In the genomic region with DNA sequence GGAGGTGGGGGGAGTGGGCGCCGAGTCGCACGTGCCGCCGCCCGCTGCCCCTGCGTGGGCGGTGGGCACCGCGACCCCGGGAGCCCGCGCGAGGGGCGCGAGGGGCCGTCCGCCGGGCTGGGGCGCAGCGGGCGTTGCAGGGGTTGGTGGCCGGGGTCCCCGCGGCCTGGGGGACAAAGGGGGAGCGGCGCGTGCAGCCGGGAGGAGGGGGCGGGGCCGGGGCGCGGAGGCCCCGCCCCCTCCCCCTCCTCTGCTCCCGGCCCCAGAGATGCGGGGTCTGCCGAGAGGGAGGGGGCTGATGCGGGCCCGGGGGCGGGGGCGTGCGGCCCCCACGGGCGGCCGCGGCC, we compare ENCODE assay signal across 8 mouse cellular contexts. TPM values are rescaled to one million over a fixed set of nuclear protein-coding genes. Genes with fewer than 3 reads are reported as not detected.
DNase-seq lines count a peak whose midpoint lies in the region; ATAC-seq and TF ChIP-seq lines count a peak whose summit lies in the region.

No protein-coding gene starts in this region.

- H3K27me3 ChIP-seq in heart, adult 2 months (ENCODE audit: control insufficient read depth, insufficient read depth, low read length): no peaks in the 10 kb centered on the region
- no peaks in the 10 kb centered on the region for H3K27me3 ChIP-seq in CH12.LX (replicated peaks)
- no peaks in the 10 kb centered on the region for H3K27me3 ChIP-seq in embryonic facial prominence, embryonic 13.5 days
- H3K27me3 ChIP-seq in neural tube, embryonic 15.5 days (replicated peaks): no peaks in the 10 kb centered on the region

- H3K9me3 ChIP-seq in CH12.LX (replicated peaks; ENCODE audit: low read length): peaks cover 5% of the 10 kb centered on the region
- H3K9me3 ChIP-seq in embryonic facial prominence, embryonic 13.5 days: peaks cover 3% of the 10 kb centered on the region; the same call in 1 of the 2 replicates
- H3K9me3 ChIP-seq in neural tube, embryonic 15.5 days (replicated peaks): no peaks in the 10 kb centered on the region

- H3K27ac ChIP-seq in heart, adult 2 months: peak overlapping the region; percentile 99
- peak overlapping the region; percentile 89; the same call in 1 of the 2 replicates for H3K27ac ChIP-seq in CH12.LX (ENCODE audit: insufficient read depth, low read depth)
- H3K27ac ChIP-seq in embryonic facial prominence, embryonic 13.5 days: peak overlapping the region; percentile 96
- peak overlapping the region; percentile 97 for H3K27ac ChIP-seq in neural tube, embryonic 15.5 days (replicated peaks)

- no peaks in the 10 kb centered on the region for H3K36me3 ChIP-seq in heart, adult 2 months (ENCODE audit: control insufficient read depth, insufficient read depth, low read length)
- peaks cover 17 to 40% of the 10 kb centered on the region in 2 experiments for H3K36me3 ChIP-seq in CH12.LX (replicated peaks in 1 of 2; ENCODE audit: control insufficient read depth in 1 of 2, insufficient read depth in 1 of 2, low read length in 1 of 2)
- peaks cover 33% of the 10 kb centered on the region for H3K36me3 ChIP-seq in embryonic facial prominence, embryonic 13.5 days
- peaks cover 17% of the 10 kb centered on the region for H3K36me3 ChIP-seq in neural tube, embryonic 15.5 days

- no peak for DNase-seq in heart, adult 2 months
- no peak for DNase-seq in heart, postnatal 4 days
- DNase-seq in CH12.LX (ENCODE audit: extremely low read depth) (no peak), MN1 (ENCODE audit: low spot score) (no peak)
- peak; percentile 62 to 72 for DNase-seq in kidney, postnatal 4 days
- no peak for DNase-seq in spleen, adult 12 weeks (ENCODE audit: low spot score)

- no peak for TF ChIP-seq RAD21 in CH12.LX (IDR thresholded peaks at IDR 0.05; ENCODE audit: low read depth, low read length)

- in situ Hi-C loops in CH12.LX (cut with MboI; ENCODE audit: low pct_ligation_motif_present, low pct_unique_long_range_greater_than_20kb, low sequenced_read_pairs): no loop called here

- ATAC-seq in embryonic facial prominence, embryonic 13.5 days (ENCODE audit: insufficient number of reproducible peaks, insufficient read depth, low FRiP score, low TSS enrichment, low read depth): 0 out of 2 replicates have a peak, but pooled peaks have one; percentile 2
- peak; percentile 12; the same call in 1 of the 2 replicates for ATAC-seq in neural tube, embryonic 15.5 days (ENCODE audit: low FRiP score)

- no peaks in the 10 kb centered on the region for H3K79me2 ChIP-seq in heart, adult 2 months (replicated peaks; ENCODE audit: control insufficient read depth, insufficient read depth, low read length)
- H3K79me2 ChIP-seq in CH12.LX (replicated peaks; ENCODE audit: control insufficient read depth, extremely low read depth, insufficient read depth, poor library complexity, severe bottlenecking): peaks cover 17% of the 10 kb centered on the region

- TF ChIP-seq POLR2A in heart, adult 2 months (IDR thresholded peaks at IDR 0.05; ENCODE audit: insufficient read depth, low read depth, low read length): no peak
- no peak for TF ChIP-seq POLR2A in CH12.LX (IDR thresholded peaks at IDR 0.05; ENCODE audit: low read depth, low read length)

- intact Hi-C loops in heart, adult 2 months (cut with DNase I): no loop called here

- dilution Hi-C loops in CH12.LX (cut with MboI; ENCODE audit: extremely low pct_ligation_motif_present, extremely low pct_unique_long_range_greater_than_20kb, low sequenced_read_pairs): no loop called here

- under 1% methylated on average over 27 of the region's 47 CpGs for WGBS in heart, adult 2 months
- 1% methylated on average over 15 of the region's 47 CpGs for WGBS in embryonic facial prominence, embryonic 13.5 days
- WGBS in neural tube, embryonic 15.5 days: no CpG with 5 or more reads among the region's 47 CpGs

- peak overlapping the region; percentile 18; the same call in 1 of the 2 replicates for H3K4me2 ChIP-seq in CH12.LX (ENCODE audit: insufficient read depth, low read depth, poor library complexity, severe bottlenecking)
- H3K4me2 ChIP-seq in embryonic facial prominence, embryonic 13.5 days: peak overlapping the region; percentile 88
- peak overlapping the region; percentile 98 for H3K4me2 ChIP-seq in neural tube, embryonic 15.5 days

- no peak for TF ChIP-seq EP300 in heart, adult 2 months (IDR thresholded peaks at IDR 0.05; ENCODE audit: insufficient read depth, low read depth, low read length)
- no peak for TF ChIP-seq EP300 in CH12.LX (IDR thresholded peaks at IDR 0.05; ENCODE audit: low read length)

- peak overlapping the region; percentile 80 for H3K4me3 ChIP-seq in heart, adult 2 months
- peak overlapping the region; percentile 91 to 93 (median 92) for H3K4me3 ChIP-seq in CH12.LX (replicated peaks in 1 of 3; ENCODE audit: low read depth in 2 of 3, low read length in 2 of 3, poor library complexity in 1 of 3)
- H3K4me3 ChIP-seq in embryonic facial prominence, embryonic 13.5 days: peak overlapping the region; percentile 90
- H3K4me3 ChIP-seq in neural tube, embryonic 15.5 days (replicated peaks): peak overlapping the region; percentile 86

- H3K4me1 ChIP-seq in heart, adult 2 months (ENCODE audit: control insufficient read depth, insufficient read depth, low read length): peaks cover 4% of the 10 kb centered on the region
- peaks cover 7 to 29% of the 10 kb centered on the region in 2 experiments for H3K4me1 ChIP-seq in CH12.LX (ENCODE audit: control insufficient read depth in 1 of 2, insufficient read depth in 2 of 2)
- peaks cover 43% of the 10 kb centered on the region for H3K4me1 ChIP-seq in embryonic facial prominence, embryonic 13.5 days
- peaks cover 45% of the 10 kb centered on the region for H3K4me1 ChIP-seq in neural tube, embryonic 15.5 days

- H3K9ac ChIP-seq in heart, adult 2 months (ENCODE audit: low read depth, low read length): peak overlapping the region; percentile 82
- peak overlapping the region; percentile 94 for H3K9ac ChIP-seq in CH12.LX (ENCODE audit: insufficient read depth, low read depth)
- H3K9ac ChIP-seq in embryonic facial prominence, embryonic 13.5 days: peak overlapping the region; percentile 96
- peak overlapping the region; percentile 95 for H3K9ac ChIP-seq in neural tube, embryonic 15.5 days (replicated peaks)

- no peak for TF ChIP-seq CTCF in heart, adult 2 months (IDR thresholded peaks at IDR 0.05)
- TF ChIP-seq CTCF in CH12.LX (conservative IDR thresholded peaks at IDR 0.05 in 1 of 2, IDR thresholded peaks at IDR 0.05 in 1 of 2; ENCODE audit: low read depth in 2 of 2, low read length in 2 of 2): no peak

TF ChIP-seq in CH12.LX, 34 proteins besides CTCF, POLR2A, EP300 and RAD21:
- TF ChIP-seq BHLHE40 (IDR thresholded peaks at IDR 0.05; ENCODE audit: low read depth, low read length): 0 out of 2 replicates have a peak, but pooled peaks have one; percentile 2
- TF ChIP-seq KAT2A (IDR thresholded peaks at IDR 0.05; ENCODE audit: insufficient replicate concordance, low read length): no peak
- no peak for TF ChIP-seq USF1 (IDR thresholded peaks at IDR 0.05; ENCODE audit: low read depth, low read length)

RNA-seq across cellular contexts. Expression of a gene that starts 0.4 kb away (rescaled TPM):
- 10 to 100 TPM; 38.0 to 42.6 TPM for total RNA-seq in heart, adult 2 months (2021)
- polyA plus RNA-seq in heart, adult 2 months (2012; rRNA removed): 61.6 and 64.0 TPM in 2 replicates
- 10 to 100 TPM; 55.7 to 56.8 TPM for total RNA-seq in heart, postnatal 4 days (2021)
- total RNA-seq in CH12.LX (2012; rRNA removed) (118 and 150 TPM in 2 replicates), CH12.LX (2014; rRNA removed) (68.7 and 73.5 TPM in 2 replicates)
- 100 and 113 TPM in 2 replicates for polyA plus RNA-seq in CH12.LX (2012; ENCODE audit: insufficient read length, low read depth)
- 98.5 and 100 TPM in 2 replicates for polyA plus RNA-seq in embryonic facial prominence, embryonic 13.5 days (2015; fragmentation: Nextera tagmentation; extraction: Ambion mirVana)
- polyA plus RNA-seq in neural tube, embryonic 15.5 days (2015; fragmentation: Nextera tagmentation; extraction: Ambion mirVana): 80.4 and 81.2 TPM in 2 replicates

RNA-seq across cellular contexts. Expression of a gene that starts 0.6 kb away (rescaled TPM):
- 1 to 10 TPM; 1.8 to 3.1 TPM for total RNA-seq in heart, adult 2 months (2021)
- polyA plus RNA-seq in heart, adult 2 months (2012; rRNA removed): 4.5 and 8.1 TPM in 2 replicates
- 1 to 10 TPM; 3.0 to 3.7 TPM for total RNA-seq in heart, postnatal 4 days (2021)
- total RNA-seq in CH12.LX (2012; rRNA removed) (2.3 and 3.1 TPM in 2 replicates), CH12.LX (2014; rRNA removed) (0.69 and 1.3 TPM in 2 replicates)
- polyA plus RNA-seq in CH12.LX (2012; ENCODE audit: insufficient read length, low read depth): 4.3 and 6.6 TPM in 2 replicates
- polyA plus RNA-seq in embryonic facial prominence, embryonic 13.5 days (2015; fragmentation: Nextera tagmentation; extraction: Ambion mirVana): 2.7 and 3.2 TPM in 2 replicates
- polyA plus RNA-seq in neural tube, embryonic 15.5 days (2015; fragmentation: Nextera tagmentation; extraction: Ambion mirVana): 1.7 and 4.0 TPM in 2 replicates

RNA-seq across cellular contexts. Expression of a gene that starts 15.6 kb away (rescaled TPM):
- total RNA-seq in heart, adult 2 months (2021): not detected
- 1.1 TPM in 1 of 2 replicates, not detected in the other for polyA plus RNA-seq in heart, adult 2 months (2012; rRNA removed)
- not detected for total RNA-seq in heart, postnatal 4 days (2021)
- 0.38 and 0.55 TPM in 2 replicates for total RNA-seq in CH12.LX (2012; rRNA removed)
- total RNA-seq in CH12.LX (2014; rRNA removed): 0.62 and 0.66 TPM in 2 replicates
- polyA plus RNA-seq in CH12.LX (2012; ENCODE audit: insufficient read length, low read depth): 1.1 and 1.4 TPM in 2 replicates
- 0.24 and 0.83 TPM in 2 replicates for polyA plus RNA-seq in embryonic facial prominence, embryonic 13.5 days (2015; fragmentation: Nextera tagmentation; extraction: Ambion mirVana)
- polyA plus RNA-seq in neural tube, embryonic 15.5 days (2015; fragmentation: Nextera tagmentation; extraction: Ambion mirVana): 4.1 TPM in 1 of 2 replicates, not detected in the other

RNA-seq across cellular contexts. Expression of a gene that starts 16.8 kb away (rescaled TPM):
- total RNA-seq in heart, adult 2 months (2021): not detected
- not detected in 2 replicates for polyA plus RNA-seq in heart, adult 2 months (2012; rRNA removed)
- not detected for total RNA-seq in heart, postnatal 4 days (2021)
- total RNA-seq in CH12.LX (2012; rRNA removed) (not detected in 2 replicates), CH12.LX (2014; rRNA removed) (not detected in 2 replicates)
- polyA plus RNA-seq in CH12.LX (2012; ENCODE audit: insufficient read length, low read depth): not detected in 2 replicates
- not detected in 2 replicates for polyA plus RNA-seq in embryonic facial prominence, embryonic 13.5 days (2015; fragmentation: Nextera tagmentation; extraction: Ambion mirVana)
- polyA plus RNA-seq in neural tube, embryonic 15.5 days (2015; fragmentation: Nextera tagmentation; extraction: Ambion mirVana): not detected in 2 replicates

RNA-seq across cellular contexts. Expression of a gene that starts 19.4 kb away (rescaled TPM):
- 1 to 10 TPM; 7.9 to 9.0 TPM for total RNA-seq in heart, adult 2 months (2021)
- polyA plus RNA-seq in heart, adult 2 months (2012; rRNA removed): 10.0 and 11.0 TPM in 2 replicates
- 1 to 10 TPM; 7.9 TPM for total RNA-seq in heart, postnatal 4 days (2021)
- total RNA-seq in CH12.LX (2012; rRNA removed) (6.9 and 9.3 TPM in 2 replicates), CH12.LX (2014; rRNA removed) (2.2 and 2.4 TPM in 2 replicates)
- polyA plus RNA-seq in CH12.LX (2012; ENCODE audit: insufficient read length, low read depth): 8.0 and 8.5 TPM in 2 replicates
- polyA plus RNA-seq in embryonic facial prominence, embryonic 13.5 days (2015; fragmentation: Nextera tagmentation; extraction: Ambion mirVana): 5.5 and 7.1 TPM in 2 replicates
- 9.6 and 10.6 TPM in 2 replicates for polyA plus RNA-seq in neural tube, embryonic 15.5 days (2015; fragmentation: Nextera tagmentation; extraction: Ambion mirVana)

Comparison
In these comparisons a context has a peak if more than half of its experiments do, and no peak if none do; other contexts are left out.
1. DNase-seq: peak in kidney, postnatal 4 days (2 of 2); none in heart, adult 2 months (0 of 2), heart, postnatal 4 days (single experiment), CH12.LX (single experiment), spleen, adult 12 weeks (single experiment) and MN1 (single experiment).
2. H3K4me2 ChIP-seq: peak in every context shown above with its lines; median percentile 98 in neural tube, embryonic 15.5 days; 88 in embryonic facial prominence, embryonic 13.5 days; 18 in CH12.LX.
3. Peak in every context shown above with its lines, with median percentiles within 50 percentile points of each other: H3K27ac ChIP-seq, H3K4me3 ChIP-seq and H3K9ac ChIP-seq.